Mouse (Mus musculus) erythroblast, embryonic 14.5 days (primary cell): ENCODE results near the gene Alpk1. TPM values are rescaled to one million over a fixed set of nuclear protein-coding genes. Genes with fewer than 3 reads are reported as not detected.

Experiments used
- H3K27me3 ChIP-seq: 2 replicates; pipeline ENCODE4 v1.6.1; 2012; ENCODE audit warnings: inconsistent platforms; ENCODE audit not compliant: control insufficient read depth
- H3K36me3 ChIP-seq: 2 replicates; pipeline ENCODE4 v1.6.1; 2012; ENCODE audit warnings: mild to moderate bottlenecking, inconsistent platforms; ENCODE audit not compliant: control insufficient read depth
- H3K4me1 ChIP-seq: 2 replicates; pipeline ENCODE4 v1.6.1; 2012; ENCODE audit warnings: inconsistent platforms; ENCODE audit not compliant: control insufficient read depth
- H3K4me3 ChIP-seq: replicated peaks from 2 replicates; pipeline ENCODE3; 2012; ENCODE audit warnings: moderate library complexity, mild to moderate bottlenecking, inconsistent platforms
- H3K9me3 ChIP-seq: 2 replicates; pipeline ENCODE4 v1.6.1; 2012; ENCODE audit warnings: low read length, inconsistent platforms, mixed read lengths; ENCODE audit not compliant: control insufficient read depth
- GATA1 ChIP-seq: IDR thresholded peaks from 2 replicates; pipeline ENCODE4 v1.6.1; 2012; ENCODE audit warnings: low read length, inconsistent platforms, mixed read lengths
- TAL1 ChIP-seq: IDR thresholded peaks from 3 replicates; pipeline ENCODE4 v1.6.1; 2012; ENCODE audit warnings: low read length, inconsistent platforms, mixed read lengths
- polyA plus RNA-seq: library from polyadenylated mRNA; stranded (reverse); fragments of >175 nt; gene quantifications from 2 replicates; pipeline ENCODE4 v1.2.3, GENCODE M21; 2012

Gene Alpk1
- polyA plus RNA-seq, 1 experiment = not detected

GRCm38 (mm10) chr3:127691230-127691629 lies 89.1 kb downstream of the Alpk1 start:
- peaks cover 19% of the 10 kb centered on the region for H3K27me3 ChIP-seq
- no peak overlapping the region for H3K4me3 ChIP-seq
- no peaks in the 10 kb centered on the region for H3K4me1 ChIP-seq
- no peaks in the 10 kb centered on the region for H3K9me3 ChIP-seq
- TF ChIP-seq GATA1 = no peak
- no peak for TF ChIP-seq TAL1
- H3K36me3 ChIP-seq = no peaks in the 10 kb centered on the region

GRCm38 (mm10) chr3:127679703-127680102 lies 100.6 kb downstream of the Alpk1 start:
- H3K36me3 ChIP-seq = no peaks in the 10 kb centered on the region
- H3K4me1 ChIP-seq = no peaks in the 10 kb centered on the region
- no peaks in the 10 kb centered on the region for H3K9me3 ChIP-seq
- H3K4me3 ChIP-seq = no peak overlapping the region
- TF ChIP-seq TAL1 (no peak), GATA1 (no peak)
- no peaks in the 10 kb centered on the region for H3K27me3 ChIP-seq

- Histone ChIP-seq H3K4me3 (no peak overlapping the region), H3K27me3 (no peaks in the 10 kb centered on the region), H3K36me3 (no peaks in the 10 kb centered on the region), H3K9me3 (no peaks in the 10 kb centered on the region), H3K4me1 (no peaks in the 10 kb centered on the region)
- TF ChIP-seq TAL1 (no peak), GATA1 (no peak)
These were observed 118.4 kb downstream of the Alpk1 start for GRCm38 (mm10) chr3:127661646-127662531.

- Histone ChIP-seq H3K4me3 (no peak overlapping the region), H3K4me1 (no peaks in the 10 kb centered on the region), H3K9me3 (no peaks in the 10 kb centered on the region), H3K27me3 (no peaks in the 10 kb centered on the region), H3K36me3 (no peaks in the 10 kb centered on the region)
- TF ChIP-seq TAL1 (no peak), GATA1 (no peak)
These were observed 119.6 kb downstream of the Alpk1 start for GRCm38 (mm10) chr3:127660712-127661111.

- H3K27me3 ChIP-seq = peaks cover 1% of the 10 kb centered on the region; the same call in 1 of the 2 replicates
These were observed 128.3 kb downstream of the Alpk1 start for GRCm38 (mm10) chr3:127651742-127652653.

GRCm38 (mm10) chr3:127646156-127646825 lies 134.0 kb downstream of the Alpk1 start:
- no peaks in the 10 kb centered on the region for H3K36me3 ChIP-seq
- peaks cover 52% of the 10 kb centered on the region for H3K27me3 ChIP-seq
- H3K9me3 ChIP-seq = no peaks in the 10 kb centered on the region
- no peak overlapping the region for H3K4me3 ChIP-seq
- no peaks in the 10 kb centered on the region for H3K4me1 ChIP-seq
- TF ChIP-seq GATA1 (no peak), TAL1 (no peak)

More at GRCm38 (mm10) chr3:127651742-127652653, 128.3 kb downstream of the Alpk1 start:
- no peaks in the 10 kb centered on the region for H3K4me1 ChIP-seq
- TF ChIP-seq GATA1 (no peak), TAL1 (no peak)
- no peaks in the 10 kb centered on the region for H3K36me3 ChIP-seq
- no peak overlapping the region for H3K4me3 ChIP-seq
- H3K9me3 ChIP-seq = no peaks in the 10 kb centered on the region

- Histone ChIP-seq H3K9me3 (no peaks in the 10 kb centered on the region), H3K27me3 (peaks cover 93% of the 10 kb centered on the region), H3K4me1 (no peaks in the 10 kb centered on the region), H3K4me3 (no peak overlapping the region), H3K36me3 (no peaks in the 10 kb centered on the region)
- TF ChIP-seq GATA1 (no peak), TAL1 (no peak)
These were observed 138.1 kb downstream of the Alpk1 start for GRCm38 (mm10) chr3:127642211-127642610.

- TF ChIP-seq TAL1 (no peak), GATA1 (no peak)
- Histone ChIP-seq H3K36me3 (no peaks in the 10 kb centered on the region), H3K4me1 (no peaks in the 10 kb centered on the region), H3K9me3 (no peaks in the 10 kb centered on the region), H3K27me3 (peaks cover 94% of the 10 kb centered on the region), H3K4me3 (no peak overlapping the region)
These were observed 139.3 kb downstream of the Alpk1 start for GRCm38 (mm10) chr3:127640762-127641700.
